Mouse (Mus musculus) lung, postnatal 0 days (tissue): ENCODE results near the gene Cebpa. TPM values are rescaled to one million over a fixed set of nuclear protein-coding genes. Genes with fewer than 3 reads are reported as not detected.

ENCODE experiments used
- ATAC-seq: fragments of 200-750 bp; cut with Nextera tagmentation; 2 replicates; pipeline ENCODE4 v1.8.0; 2017; ENCODE audit warnings: moderate library complexity
- DNase-seq: peaks from one replicate; pipeline ENCODE4 v3.0.0-alpha.2; 2016; ENCODE audit warnings: low spot score
- H3K27ac ChIP-seq: fragments of 300-500 bp; sonication (generic); 2 replicates; pipeline ENCODE4 v1.5.1; 2014; ENCODE audit warnings: antibody characterized with exemption, mild to moderate bottlenecking, low read length, mixed read lengths
- H3K27me3 ChIP-seq: fragments of 300-500 bp; sonication (generic); replicated peaks from 2 replicates; pipeline ENCODE4 v1.6.1; 2014; ENCODE audit warnings: low read length, mixed read lengths; ENCODE audit not compliant: insufficient read depth
- H3K36me3 ChIP-seq: fragments of 300-500 bp; sonication (generic); 2 replicates; pipeline ENCODE4 v1.6.1; 2014; ENCODE audit warnings: low read length, mixed read lengths; ENCODE audit not compliant: insufficient read depth
- H3K4me1 ChIP-seq: fragments of 300-500 bp; sonication (generic); 2 replicates; pipeline ENCODE4 v1.6.1; 2014; ENCODE audit warnings: antibody characterized with exemption, low read depth, low read length, mixed read lengths; ENCODE audit not compliant: insufficient read depth
- H3K4me2 ChIP-seq: fragments of 300-500 bp; sonication (generic); replicated peaks from 2 replicates; pipeline ENCODE4 v1.6.1; 2014; ENCODE audit warnings: low read depth, mild to moderate bottlenecking, low read length, moderate library complexity, mixed read lengths
- H3K4me3 ChIP-seq: fragments of 300-500 bp; sonication (generic); 2 replicates; pipeline ENCODE4 v1.5.1; 2014; ENCODE audit warnings: low read depth, low read length
- H3K9ac ChIP-seq: fragments of 300-500 bp; sonication (generic); replicated peaks from 2 replicates; pipeline ENCODE4 v1.6.1; 2014; ENCODE audit warnings: low read depth, mild to moderate bottlenecking
- H3K9me3 ChIP-seq: fragments of 300-500 bp; sonication (generic); 2 replicates; pipeline ENCODE4 v1.6.1; 2016; ENCODE audit warnings: low read length, mixed read lengths
- CTCF ChIP-seq: IDR thresholded peaks from 2 replicates; pipeline ENCODE4 v1.5.1; 2016; ENCODE audit warnings: antibody characterized with exemption, mild to moderate bottlenecking
- EP300 ChIP-seq: IDR thresholded peaks from 2 replicates; pipeline ENCODE4 v1.6.1; 2016; ENCODE audit warnings: antibody characterized with exemption, mild to moderate bottlenecking, control low read depth
- WGBS: fragments of 180-500 bp; shearing (Covaris S2); extraction: QIAGEN DNeasy Blood & Tissue Kit; methylation state at CpG from one replicate; pipeline ENCODE4 v1.1.7; 2014; 5-methylcytosine and 5-hydroxymethylcytosine counted together
- polyA plus RNA-seq: library from polyadenylated mRNA; unstranded; fragments of >200 nt; fragmentation: Nextera tagmentation; extraction: Ambion mirVana; gene quantifications from 2 replicates; pipeline ENCODE4 v1.2.1, GENCODE M21; 2015

The Cebpa gene
- polyA plus RNA-seq, 1 experiment from 2014 or later: 29.8 TPM

- H3K9me3 ChIP-seq: no peaks in the 10 kb centered on the region
- DNase-seq: no peak
- WGBS: under 1% methylated on average over 25 of the region's 25 CpGs
- H3K4me2 ChIP-seq: peak overlapping the region; percentile 95
- TF ChIP-seq CTCF (no peak), EP300 (no peak)
- ATAC-seq: no peak
- peak overlapping the region; percentile 85 for H3K27ac ChIP-seq
- H3K36me3 ChIP-seq: no peaks in the 10 kb centered on the region
- H3K4me3 ChIP-seq: peak overlapping the region; percentile 75
- no peaks in the 10 kb centered on the region for H3K27me3 ChIP-seq
- peak overlapping the region; percentile 43 for H3K9ac ChIP-seq
- no peaks in the 10 kb centered on the region; the same call in 1 of the 2 replicates for H3K4me1 ChIP-seq
Observed at GRCm38 (mm10) chr7:35117761-35118098, 1.4 kb upstream of the Cebpa start.

DNA sequence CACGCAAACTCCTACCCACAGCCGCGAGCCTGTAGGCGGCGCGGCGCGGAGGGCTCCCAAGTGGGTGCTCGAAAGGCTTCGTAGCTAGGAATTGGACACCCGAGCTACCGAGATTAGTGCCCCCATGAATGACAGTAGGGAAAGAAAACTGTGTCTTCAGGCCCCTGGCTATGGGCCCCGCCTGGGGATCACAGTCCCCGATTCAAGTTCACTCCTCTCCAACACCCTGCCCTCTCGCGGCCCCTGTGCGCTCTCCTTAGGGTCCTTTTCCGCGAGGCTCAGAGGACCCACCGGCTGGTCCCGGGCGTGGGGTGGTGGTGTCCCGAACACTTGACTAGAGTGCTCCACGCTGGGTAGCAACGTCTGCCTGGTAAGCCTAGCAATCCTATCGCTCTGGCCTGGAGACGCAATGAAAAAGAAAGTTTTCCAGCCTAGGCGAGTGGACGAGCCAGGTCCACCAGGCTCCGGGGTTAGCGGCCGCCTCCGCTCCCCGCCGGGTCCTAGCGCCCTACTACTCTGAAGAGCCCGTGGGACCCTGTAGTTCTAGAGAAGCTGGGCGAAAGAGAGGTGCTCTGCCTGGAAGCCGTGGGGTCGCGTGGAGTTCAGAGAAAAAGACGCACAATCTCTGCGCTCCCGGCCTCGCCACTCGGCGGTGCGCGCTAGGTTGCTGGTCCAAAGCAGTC, 853 bp upstream of the Cebpa start:
- peak overlapping the region; percentile 75 for H3K4me3 ChIP-seq
- peak overlapping the region; percentile 85 for H3K27ac ChIP-seq
- peak overlapping the region; percentile 43 for H3K9ac ChIP-seq
- ATAC-seq (peak; percentile 65), DNase-seq (peak; percentile 84)
- H3K9me3 ChIP-seq: no peaks in the 10 kb centered on the region
- TF ChIP-seq EP300 (no peak), CTCF (peak; percentile 61)
- no peaks in the 10 kb centered on the region for H3K27me3 ChIP-seq
- peak overlapping the region; percentile 95 for H3K4me2 ChIP-seq
- no peaks in the 10 kb centered on the region for H3K4me1 ChIP-seq
- H3K36me3 ChIP-seq: no peaks in the 10 kb centered on the region
- 0% methylated on average over 49 of the region's 49 CpGs for WGBS

DNA sequence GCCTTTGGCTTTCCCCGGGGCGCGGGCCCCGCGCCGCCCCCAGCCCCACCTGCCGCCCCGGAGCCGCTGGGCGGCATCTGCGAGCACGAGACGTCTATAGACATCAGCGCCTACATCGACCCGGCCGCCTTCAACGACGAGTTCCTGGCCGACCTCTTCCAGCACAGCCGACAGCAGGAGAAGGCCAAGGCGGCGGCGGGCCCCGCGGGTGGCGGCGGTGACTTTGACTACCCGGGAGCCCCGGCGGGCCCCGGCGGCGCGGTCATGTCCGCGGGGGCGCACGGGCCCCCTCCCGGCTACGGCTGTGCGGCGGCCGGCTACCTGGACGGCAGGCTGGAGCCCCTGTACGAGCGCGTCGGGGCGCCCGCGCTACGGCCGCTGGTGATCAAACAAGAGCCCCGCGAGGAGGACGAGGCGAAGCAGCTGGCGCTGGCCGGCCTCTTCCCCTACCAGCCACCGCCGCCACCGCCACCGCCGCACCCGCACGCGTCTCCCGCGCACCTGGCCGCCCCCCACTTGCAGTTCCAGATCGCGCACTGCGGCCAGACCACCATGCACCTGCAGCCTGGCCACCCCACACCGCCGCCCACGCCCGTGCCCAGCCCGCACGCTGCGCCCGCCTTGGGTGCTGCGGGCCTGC, 533 bp downstream of the Cebpa start:
- Histone ChIP-seq H3K4me2 (peak overlapping the region; percentile 95), H3K27ac (peak overlapping the region; percentile 85), H3K9ac (peak overlapping the region; percentile 77), H3K36me3 (no peaks in the 10 kb centered on the region), H3K27me3 (no peaks in the 10 kb centered on the region), H3K4me3 (peak overlapping the region; percentile 75), H3K9me3 (no peaks in the 10 kb centered on the region), H3K4me1 (no peaks in the 10 kb centered on the region)
- ATAC-seq: peak; percentile 23
- DNase-seq: no peak
- 2% methylated on average over 44 of the region's 83 CpGs for WGBS
- no peak for TF ChIP-seq CTCF
- TF ChIP-seq EP300: no peak

DNA sequence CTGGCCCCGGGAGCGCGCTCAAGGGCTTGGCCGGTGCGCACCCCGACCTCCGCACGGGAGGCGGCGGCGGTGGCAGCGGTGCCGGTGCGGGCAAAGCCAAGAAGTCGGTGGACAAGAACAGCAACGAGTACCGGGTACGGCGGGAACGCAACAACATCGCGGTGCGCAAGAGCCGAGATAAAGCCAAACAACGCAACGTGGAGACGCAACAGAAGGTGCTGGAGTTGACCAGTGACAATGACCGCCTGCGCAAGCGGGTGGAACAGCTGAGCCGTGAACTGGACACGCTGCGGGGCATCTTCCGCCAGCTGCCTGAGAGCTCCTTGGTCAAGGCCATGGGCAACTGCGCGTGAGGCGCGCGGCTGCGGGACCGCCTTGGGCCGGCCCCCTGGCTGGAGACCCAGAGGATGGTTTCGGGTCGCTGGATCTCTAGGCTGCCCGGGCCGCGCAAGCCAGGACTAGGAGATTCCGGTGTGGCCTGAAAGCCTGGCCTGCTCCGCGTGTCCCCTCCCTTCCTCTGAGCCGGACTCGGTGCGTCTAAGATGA, 1.1 kb downstream of the Cebpa start:
- no peak for ATAC-seq
- WGBS: 4% methylated on average over 45 of the region's 53 CpGs
- Histone ChIP-seq H3K4me1 (no peaks in the 10 kb centered on the region), H3K9me3 (no peaks in the 10 kb centered on the region), H3K27ac (peak overlapping the region; percentile 85), H3K27me3 (no peaks in the 10 kb centered on the region), H3K9ac (peak overlapping the region; percentile 77), H3K36me3 (no peaks in the 10 kb centered on the region), H3K4me3 (peak overlapping the region; percentile 75), H3K4me2 (peak overlapping the region; percentile 95)
- TF ChIP-seq CTCF (no peak), EP300 (no peak)
- DNase-seq: no peak

GRCm38 (mm10) chr7:35121150-35121549, 2.1 kb downstream of the Cebpa start:
- peak overlapping the region; percentile 95 for H3K4me2 ChIP-seq
- H3K4me3 ChIP-seq: peak overlapping the region; percentile 75
- H3K27ac ChIP-seq: peak overlapping the region; percentile 85; the same call in 1 of the 2 replicates
- no peak for TF ChIP-seq EP300
- no peak for TF ChIP-seq CTCF
- no peaks in the 10 kb centered on the region for H3K27me3 ChIP-seq
- no peaks in the 10 kb centered on the region for H3K4me1 ChIP-seq
- peak overlapping the region; percentile 77 for H3K9ac ChIP-seq
- H3K9me3 ChIP-seq: no peaks in the 10 kb centered on the region
- H3K36me3 ChIP-seq: no peaks in the 10 kb centered on the region
- no peak for DNase-seq
- WGBS: 20% methylated on average over 8 of the region's 8 CpGs
- no peak for ATAC-seq
